Mouse (Mus musculus): Measurements from ENCODE around the gene Mettl21a. TPM values are rescaled to one million over a fixed set of nuclear protein-coding genes. Genes with fewer than 3 reads are reported as not detected.

Mettl21a gene
- total and polyA plus RNA-seq, 3 experiments, result 18.4 to 38.8 (median 25.7) TPM

- dilution Hi-C loops (cut with MboI; ENCODE audit: extremely low pct_ligation_motif_present, extremely low pct_unique_long_range_greater_than_20kb, low sequenced_read_pairs), result no loop called here
- Histone ChIP-seq H3K4me3 (replicated peaks in 1 of 3; ENCODE audit: low read depth in 2 of 3, low read length in 2 of 3, poor library complexity in 1 of 3) (no peak overlapping the region), H3K36me3 (replicated peaks in 1 of 2; ENCODE audit: control insufficient read depth in 1 of 2, insufficient read depth in 1 of 2, low read length in 1 of 2) (peaks cover 21 to 63% of the 10 kb centered on the region in 2 experiments)
Observed at GRCm38 (mm10) chr1:64560105-64560504, 56.9 kb downstream of the Mettl21a start.

More at GRCm38 (mm10) chr1:64560105-64560504, 56.9 kb downstream of the Mettl21a start:
- Histone ChIP-seq H3K9me3 (replicated peaks; ENCODE audit: low read length) (peaks cover 5% of the 10 kb centered on the region), H3K27me3 (replicated peaks) (no peaks in the 10 kb centered on the region), H3K79me2 (replicated peaks; ENCODE audit: control insufficient read depth, extremely low read depth, insufficient read depth, poor library complexity, severe bottlenecking) (no peaks in the 10 kb centered on the region), H3K4me2 (ENCODE audit: insufficient read depth, low read depth, poor library complexity, severe bottlenecking) (no peak overlapping the region), H3K27ac (ENCODE audit: insufficient read depth, low read depth) (no peak overlapping the region), H3K4me1 (ENCODE audit: control insufficient read depth in 1 of 2, insufficient read depth in 2 of 2) (no peaks in the 10 kb centered on the region), H3K9ac (ENCODE audit: insufficient read depth, low read depth) (no peak overlapping the region)
- no peak for DNase-seq (ENCODE audit: extremely low read depth)
- in situ Hi-C loops (cut with MboI; ENCODE audit: low pct_ligation_motif_present, low pct_unique_long_range_greater_than_20kb, low sequenced_read_pairs), result no loop called here
- no peak for TF ChIP-seq CTCF (conservative IDR thresholded peaks at IDR 0.05 in 1 of 2, IDR thresholded peaks at IDR 0.05 in 1 of 2; ENCODE audit: low read depth in 2 of 2, low read length in 2 of 2)

Other genes with a start within 250 kb of the Mettl21a start
- 40.6 and 42.8 TPM in 2 replicates for gene Creb1, start 84.6 kb downstream of the Mettl21a start, total RNA-seq (2012; rRNA removed)
- 24.2 and 25.4 TPM in 2 replicates for gene Creb1, start 84.6 kb downstream of the Mettl21a start, total RNA-seq (2014; rRNA removed)
- gene Creb1, start 84.6 kb downstream of the Mettl21a start, polyA plus RNA-seq (2012; ENCODE audit: insufficient read length, low read depth), result 21.0 and 23.8 TPM in 2 replicates
- gene Ccnyl1, start 73.2 kb upstream of the Mettl21a start, total RNA-seq (2012; rRNA removed), result 2.8 and 3.4 TPM in 2 replicates
- 5.3 and 5.6 TPM in 2 replicates for gene Ccnyl1, start 73.2 kb upstream of the Mettl21a start, total RNA-seq (2014; rRNA removed)
- gene Ccnyl1, start 73.2 kb upstream of the Mettl21a start, polyA plus RNA-seq (2012; ENCODE audit: insufficient read length, low read depth), result 7.8 and 9.0 TPM in 2 replicates
- gene Fzd5, start 120.5 kb upstream of the Mettl21a start, total RNA-seq (2012; rRNA removed), result 0.84 and 1.1 TPM in 2 replicates
- gene Fzd5, start 120.5 kb upstream of the Mettl21a start, total RNA-seq (2014; rRNA removed), result 0.23 and 0.40 TPM in 2 replicates
- gene Fzd5, start 120.5 kb upstream of the Mettl21a start, polyA plus RNA-seq (2012; ENCODE audit: insufficient read length, low read depth), result 0.31 and 0.47 TPM in 2 replicates

All from CH12.LX (cell line).